In the genomic region with DNA sequence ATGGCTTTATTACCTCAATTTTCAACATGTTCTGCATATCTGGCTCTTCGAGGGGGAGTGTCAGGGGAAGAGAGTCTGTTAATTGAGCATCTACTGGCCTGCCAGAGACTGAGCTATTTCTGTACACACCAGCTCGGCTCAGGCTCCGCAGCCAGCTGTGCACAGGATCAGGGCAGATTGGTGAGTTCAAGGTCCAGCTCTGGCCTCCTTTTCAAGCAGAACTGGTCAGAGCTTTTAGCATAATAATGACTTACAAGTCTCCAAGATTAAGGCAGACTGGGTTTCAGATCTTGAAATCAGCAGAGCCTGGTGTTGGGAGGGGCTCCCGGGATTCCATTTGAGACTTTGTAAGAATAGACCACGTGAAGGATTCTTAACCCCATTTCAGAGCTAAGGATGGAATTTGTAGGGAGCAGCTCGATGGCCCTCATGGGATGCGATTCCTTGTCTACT, we compare ENCODE assay signal across 14 mouse cellular contexts. TPM values are rescaled to one million over a fixed set of nuclear protein-coding genes. Genes with fewer than 3 reads are reported as not detected.
A peak's percentile ranks its signal among the peaks of the same experiment; 100 is the strongest.
DNase-seq lines count a peak whose midpoint lies in the region; ATAC-seq lines count a peak whose summit lies in the region.
"Had no signal": no experiment of that assay in that cellular context is flagged by ENCODE, and none has a peak within 500 bp of the region (broad histone marks: within the 10 kb centered on the region; RNA-seq: fewer than 3 reads in every experiment).

No protein-coding gene starts in this region.

- WGBS in forebrain, embryonic 14.5 days = 41% methylated on average over 7 of the region's 7 CpGs
- WGBS in hindbrain, embryonic 15.5 days = 45% methylated on average over 7 of the region's 7 CpGs
- WGBS in neural tube, embryonic 13.5 days = 42% methylated on average over 7 of the region's 7 CpGs
- WGBS in intestine, embryonic 16.5 days = 52% methylated on average over 7 of the region's 7 CpGs

- no peak overlapping the region; the same call in 1 of the 2 replicates for H3K4me2 ChIP-seq in forebrain, embryonic 14.5 days (ENCODE audit: low read length)
- no peak overlapping the region for H3K4me2 ChIP-seq in hindbrain, embryonic 15.5 days
- H3K4me2 ChIP-seq in neural tube, embryonic 13.5 days = peak overlapping the region; percentile 32; the same call in 1 of the 2 replicates
- H3K4me2 ChIP-seq in intestine, embryonic 16.5 days (ENCODE audit: low read depth, low read length) = no peak overlapping the region
- H3K4me2 ChIP-seq: kidney, embryonic 15.5 days; limb, embryonic 15.5 days had no signal

- peak overlapping the region; percentile 83 for H3K27ac ChIP-seq in forebrain, embryonic 14.5 days (ENCODE audit: low read depth, low read length)
- peak overlapping the region; percentile 73 for H3K27ac ChIP-seq in hindbrain, embryonic 15.5 days (replicated peaks)
- H3K27ac ChIP-seq in neural tube, embryonic 13.5 days (replicated peaks) = peak overlapping the region; percentile 87
- no peak overlapping the region for H3K27ac ChIP-seq in intestine, embryonic 16.5 days (ENCODE audit: low read length)
- H3K27ac ChIP-seq: kidney, embryonic 15.5 days; layer of hippocampus, adult 2 months; limb, embryonic 15.5 days had no signal

- peaks cover 19% of the 10 kb centered on the region for H3K27me3 ChIP-seq in forebrain, embryonic 14.5 days (replicated peaks; ENCODE audit: control insufficient read depth, insufficient read depth, low read length)
- H3K27me3 ChIP-seq in hindbrain, embryonic 15.5 days = no peaks in the 10 kb centered on the region
- H3K27me3 ChIP-seq in neural tube, embryonic 13.5 days = peaks cover 61% of the 10 kb centered on the region
- no peaks in the 10 kb centered on the region for H3K27me3 ChIP-seq in intestine, embryonic 16.5 days (replicated peaks; ENCODE audit: control insufficient read depth, insufficient read depth, low read length)

- H3K9me3 ChIP-seq in forebrain, embryonic 14.5 days (replicated peaks; ENCODE audit: control insufficient read depth, low read length) = no peaks in the 10 kb centered on the region
- H3K9me3 ChIP-seq in hindbrain, embryonic 15.5 days = no peaks in the 10 kb centered on the region
- H3K9me3 ChIP-seq in neural tube, embryonic 13.5 days = no peaks in the 10 kb centered on the region
- no peaks in the 10 kb centered on the region for H3K9me3 ChIP-seq in intestine, embryonic 16.5 days (ENCODE audit: control insufficient read depth, low read length)
- H3K9me3 ChIP-seq: kidney, embryonic 15.5 days; limb, embryonic 15.5 days had no signal

- no peaks in the 10 kb centered on the region for H3K36me3 ChIP-seq in forebrain, embryonic 14.5 days (ENCODE audit: control insufficient read depth, insufficient read depth, low read length)
- H3K36me3 ChIP-seq in hindbrain, embryonic 15.5 days = no peaks in the 10 kb centered on the region
- no peaks in the 10 kb centered on the region for H3K36me3 ChIP-seq in neural tube, embryonic 13.5 days
- H3K36me3 ChIP-seq in intestine, embryonic 16.5 days (ENCODE audit: control insufficient read depth, insufficient read depth, low read length) = no peaks in the 10 kb centered on the region
- H3K36me3 ChIP-seq: kidney, embryonic 15.5 days; limb, embryonic 15.5 days had no signal

- no peak overlapping the region for H3K4me3 ChIP-seq in forebrain, embryonic 14.5 days (ENCODE audit: low read depth, low read length)
- no peak overlapping the region for H3K4me3 ChIP-seq in hindbrain, embryonic 15.5 days
- H3K4me3 ChIP-seq in neural tube, embryonic 13.5 days = no peak overlapping the region
- H3K4me3 ChIP-seq in intestine, embryonic 16.5 days (ENCODE audit: low read length) = no peak overlapping the region
- H3K4me3 ChIP-seq: kidney, embryonic 15.5 days; layer of hippocampus, adult 2 months; limb, embryonic 15.5 days had no signal

- no peak for ATAC-seq in forebrain, embryonic 14.5 days
- ATAC-seq in hindbrain, embryonic 15.5 days (ENCODE audit: low FRiP score, low read depth) = peak; percentile 61; the same call in 1 of the 2 replicates
- peak; percentile 68; the same call in 1 of the 2 replicates for ATAC-seq in neural tube, embryonic 13.5 days (ENCODE audit: low read depth)
- no peak for ATAC-seq in intestine, embryonic 16.5 days
- ATAC-seq: activated CD4-positive, CD25-positive, alpha-beta regulatory T cell, adult 4 months; liver, postnatal 0 days had no signal

- DNase-seq in R1 (ENCODE audit: low read depth, low spot score) = peak; percentile 74
- no peak for DNase-seq in forebrain, embryonic 14.5 days (ENCODE audit: low spot score)
- DNase-seq in spleen, adult 18-20 months = no peak
- DNase-seq in urinary bladder, postnatal 14 days (ENCODE audit: low spot score) = no peak
- DNase-seq: adrenal gland, postnatal 25 days; cerebellum, adult 9-11 months; liver, postnatal 0 days had no signal

- H3K4me1 ChIP-seq in forebrain, embryonic 14.5 days (ENCODE audit: control insufficient read depth, insufficient read depth, low read length) = peaks cover 17% of the 10 kb centered on the region
- peaks cover 20% of the 10 kb centered on the region for H3K4me1 ChIP-seq in hindbrain, embryonic 15.5 days (replicated peaks)
- H3K4me1 ChIP-seq in neural tube, embryonic 13.5 days (replicated peaks) = peaks cover 22% of the 10 kb centered on the region
- H3K4me1 ChIP-seq in intestine, embryonic 16.5 days (ENCODE audit: control insufficient read depth, insufficient read depth, low read length) = no peaks in the 10 kb centered on the region
- H3K4me1 ChIP-seq: kidney, embryonic 15.5 days; limb, embryonic 15.5 days had no signal

- H3K9ac ChIP-seq in forebrain, embryonic 14.5 days (ENCODE audit: low read length) = no peak overlapping the region
- no peak overlapping the region for H3K9ac ChIP-seq in hindbrain, embryonic 15.5 days
- no peak overlapping the region for H3K9ac ChIP-seq in neural tube, embryonic 13.5 days
- H3K9ac ChIP-seq in intestine, embryonic 16.5 days (ENCODE audit: low read depth, low read length) = no peak overlapping the region
- H3K9ac ChIP-seq: kidney, embryonic 15.5 days; limb, embryonic 15.5 days; liver, postnatal 0 days had no signal

RNA-seq across cellular contexts. Expression of a gene that starts 55.3 kb away (rescaled TPM):
- 4.3 and 5.7 TPM in 2 replicates for polyA plus RNA-seq in forebrain, embryonic 14.5 days (2014; fragmentation: Nextera tagmentation; extraction: Ambion mirVana)
- polyA plus RNA-seq in hindbrain, embryonic 15.5 days (2015; fragmentation: Nextera tagmentation; extraction: Ambion mirVana) = 5.4 and 5.5 TPM in 2 replicates
- polyA plus RNA-seq in neural tube, embryonic 13.5 days (2015; fragmentation: Nextera tagmentation; extraction: Ambion mirVana) = 3.5 and 4.1 TPM in 2 replicates
- 0.16 and 0.18 TPM in 2 replicates for polyA plus RNA-seq in intestine, embryonic 16.5 days (2015; fragmentation: Nextera tagmentation; extraction: Ambion mirVana)
- polyA plus RNA-seq: activated CD4-positive, CD25-positive, alpha-beta regulatory T cell, adult 4 months had no signal

Comparison
In these comparisons a context has a peak if more than half of its experiments do, and no peak if none do; other contexts are left out.
1. ATAC-seq: peak in hindbrain, embryonic 15.5 days (single experiment) and neural tube, embryonic 13.5 days (single experiment); none in forebrain, embryonic 14.5 days (single experiment) and intestine, embryonic 16.5 days (single experiment).